In genomic region chr1:177440981-177441491, GRCm38 (mm10) we compare ENCODE assay signal across 7 mouse cellular contexts. TPM values are rescaled to one million over a fixed set of nuclear protein-coding genes. Genes with fewer than 3 reads are reported as not detected.
DNase-seq lines count a peak whose midpoint lies in the region; ATAC-seq and TF ChIP-seq lines count a peak whose summit lies in the region.

No protein-coding gene starts in this region.

- 1% methylated on average over 6 of the region's 6 CpGs for WGBS in embryonic facial prominence, embryonic 12.5 days

- TF ChIP-seq CTCF in testis, adult 2 months (IDR thresholded peaks at IDR 0.05; ENCODE audit: control insufficient read depth, insufficient read depth, insufficient replicate concordance, low read depth, low read length): no peak

- DNase-seq in testis, postnatal 10 days (ENCODE audit: low spot score): no peak
- peak; percentile 71 for DNase-seq in induced T-regulatory cell, adult 2 months (ENCODE audit: low read depth)
- DNase-seq in naive thymus-derived CD4-positive, alpha-beta T cell, adult 2 months (ENCODE audit: low read depth): peak; percentile 74
- DNase-seq in layer of hippocampus, adult 18-20 months (ENCODE audit: low spot score in 2 of 2): no peak
- DNase-seq in retina, postnatal 1 day: no peak

- H3K27me3 ChIP-seq in testis, adult 2 months (ENCODE audit: control insufficient read depth, insufficient read depth, low read length): no peaks in the 10 kb centered on the region
- H3K27me3 ChIP-seq in embryonic facial prominence, embryonic 12.5 days: no peaks in the 10 kb centered on the region

- H3K4me2 ChIP-seq in embryonic facial prominence, embryonic 12.5 days (replicated peaks): peak overlapping the region; percentile 72

- H3K27ac ChIP-seq in testis, adult 2 months (ENCODE audit: control insufficient read depth, insufficient read depth, low read depth, low read length): peak overlapping the region; percentile 95
- H3K27ac ChIP-seq in embryonic facial prominence, embryonic 12.5 days: peak overlapping the region; percentile 93

- ATAC-seq in embryonic facial prominence, embryonic 12.5 days (ENCODE audit: insufficient number of reproducible peaks, insufficient read depth, low FRiP score, low TSS enrichment): no peak

- H3K4me1 ChIP-seq in testis, adult 2 months (ENCODE audit: control insufficient read depth, insufficient read depth, low read length): peaks cover 8% of the 10 kb centered on the region
- peaks cover 19% of the 10 kb centered on the region for H3K4me1 ChIP-seq in embryonic facial prominence, embryonic 12.5 days

- no peak for TF ChIP-seq POLR2A in testis, adult 2 months (IDR thresholded peaks at IDR 0.05; ENCODE audit: control insufficient read depth, low read depth, low read length)

- H3K9me3 ChIP-seq in embryonic facial prominence, embryonic 12.5 days: no peaks in the 10 kb centered on the region

- H3K4me3 ChIP-seq in testis, adult 2 months (ENCODE audit: control insufficient read depth, low read depth, low read length): peak overlapping the region; percentile 95
- peak overlapping the region; percentile 76 for H3K4me3 ChIP-seq in embryonic facial prominence, embryonic 12.5 days

- no peaks in the 10 kb centered on the region for H3K36me3 ChIP-seq in testis, adult 2 months (ENCODE audit: control insufficient read depth, insufficient read depth, low read length)
- H3K36me3 ChIP-seq in embryonic facial prominence, embryonic 12.5 days: no peaks in the 10 kb centered on the region

- H3K9ac ChIP-seq in embryonic facial prominence, embryonic 12.5 days: peak overlapping the region; percentile 72

RNA-seq across cellular contexts. Expression of gene Zbtb18, which starts 1.1 kb away (rescaled TPM):
- polyA plus RNA-seq in testis, adult 2 months (2012; rRNA removed): 16.7 and 23.3 TPM in 2 replicates
- 3.5 and 3.6 TPM in 2 replicates for polyA plus RNA-seq in embryonic facial prominence, embryonic 12.5 days (2016; fragmentation: Nextera tagmentation; extraction: Ambion mirVana)
- total RNA-seq in layer of hippocampus, adult 18-20 months (2021): 100 to 1,000 TPM; 537 TPM

Comparison
In these comparisons a context has a peak if more than half of its experiments do, and no peak if none do; other contexts are left out.
1. DNase-seq: peak in induced T-regulatory cell, adult 2 months (single experiment) and naive thymus-derived CD4-positive, alpha-beta T cell, adult 2 months (single experiment); none in testis, postnatal 10 days (single experiment), layer of hippocampus, adult 18-20 months (0 of 2) and retina, postnatal 1 day (single experiment).